Mouse (Mus musculus): ENCODE data around the gene Clec16a.
A peak's percentile ranks its signal among the peaks of the same experiment; 100 is the strongest.

Clec16a gene

DNA sequence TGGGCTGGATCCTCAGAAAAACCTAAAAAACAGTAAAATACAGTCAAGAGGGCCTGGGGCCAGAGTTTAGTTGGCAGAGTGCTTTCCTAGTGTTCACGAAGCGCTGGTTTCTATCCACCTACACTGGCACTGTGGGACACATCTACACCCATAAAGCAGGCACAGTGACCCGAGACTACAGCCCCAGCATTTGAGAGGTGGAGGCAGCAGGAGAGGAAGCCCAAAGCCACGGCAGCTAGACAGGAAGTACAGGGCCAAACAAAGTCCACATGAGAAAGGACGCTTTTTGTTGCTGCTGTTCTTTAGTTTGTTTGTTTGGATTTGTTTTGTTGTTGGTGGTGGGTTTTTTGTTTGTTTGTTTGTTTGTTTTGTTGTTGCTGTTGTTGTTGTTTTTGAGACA is 8.8 kb upstream of the Clec16a start:
- no peak for DNase-seq (ENCODE audit: low spot score)

DNA sequence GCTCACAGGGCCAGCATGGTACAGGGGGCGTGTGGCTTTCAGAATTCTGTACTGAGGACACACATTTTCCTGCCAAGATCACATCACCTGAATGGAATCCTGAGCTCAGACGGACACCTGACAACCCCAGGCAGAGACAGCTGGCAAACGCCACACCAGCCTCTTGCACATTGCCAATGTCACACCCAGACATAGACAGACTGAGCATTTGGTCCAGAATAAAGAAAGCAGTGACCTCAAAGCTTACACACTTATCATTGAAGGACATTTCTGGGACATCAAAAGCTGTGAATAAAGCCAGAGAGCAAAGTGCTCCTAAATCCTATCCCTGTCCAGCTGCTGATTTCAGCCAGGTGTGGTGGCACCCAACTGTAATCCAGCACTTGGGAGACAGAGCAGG is 8.2 kb upstream of the Clec16a start:
- DNase-seq (ENCODE audit: low spot score), result no peak

DNA sequence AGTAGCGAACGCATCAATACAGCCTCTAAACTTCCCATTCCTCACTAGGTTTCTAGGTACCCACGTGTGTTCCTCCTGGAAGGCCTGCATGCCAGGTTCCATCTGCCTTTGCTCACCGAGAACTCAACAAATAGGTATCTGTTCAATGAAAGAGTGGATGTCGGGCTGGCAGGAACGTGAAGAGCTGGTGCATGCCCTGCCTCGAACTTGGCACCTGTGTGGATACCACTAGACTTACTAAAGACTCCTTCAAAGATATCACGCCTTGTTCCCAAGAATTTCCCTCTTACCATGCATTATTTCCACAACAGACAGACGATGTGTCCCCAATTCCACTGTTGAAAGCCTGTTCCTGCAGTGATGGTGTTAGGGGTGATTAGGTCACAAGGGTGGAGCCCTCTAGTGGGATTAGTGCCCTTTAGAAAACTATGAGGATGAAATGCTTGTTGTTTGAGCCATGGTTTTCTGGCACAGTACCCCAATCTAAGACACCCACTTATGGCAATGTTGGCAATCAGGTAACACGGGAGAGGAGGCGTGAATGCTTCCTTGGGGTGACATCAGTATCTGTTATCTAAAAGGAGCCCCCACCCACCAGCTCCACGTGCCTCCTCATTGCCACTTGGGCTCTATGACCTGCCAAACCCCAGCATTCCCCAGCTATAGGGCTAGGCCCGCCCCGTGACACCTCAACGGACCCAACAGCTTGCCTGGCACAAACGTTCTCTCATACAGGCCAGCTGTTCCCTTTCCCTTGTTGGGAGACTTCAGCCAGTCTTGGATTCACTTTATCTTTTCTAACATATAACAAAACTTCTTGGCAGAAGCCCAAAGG is 4.2 kb upstream of the Clec16a start:
- DNase-seq (ENCODE audit: low spot score), result no peak

DNA sequence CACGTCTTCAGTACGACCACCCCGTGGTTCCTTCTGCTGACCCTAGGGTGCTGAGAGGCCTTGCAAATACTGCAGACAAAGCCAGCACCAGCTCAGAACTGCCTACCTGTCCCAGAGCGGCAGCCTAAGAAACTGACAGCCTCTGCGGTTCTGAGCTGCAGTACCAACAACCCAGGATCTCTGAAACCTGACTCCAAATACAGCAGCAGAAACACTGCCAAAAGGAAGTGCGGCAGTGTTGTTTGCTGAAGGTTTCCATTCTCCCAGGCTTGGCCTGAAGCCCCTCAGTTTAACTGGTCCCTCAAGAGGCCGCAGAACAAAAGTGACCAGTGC is 3.6 kb upstream of the Clec16a start:
- DNase-seq (ENCODE audit: low spot score), result no peak

DNA sequence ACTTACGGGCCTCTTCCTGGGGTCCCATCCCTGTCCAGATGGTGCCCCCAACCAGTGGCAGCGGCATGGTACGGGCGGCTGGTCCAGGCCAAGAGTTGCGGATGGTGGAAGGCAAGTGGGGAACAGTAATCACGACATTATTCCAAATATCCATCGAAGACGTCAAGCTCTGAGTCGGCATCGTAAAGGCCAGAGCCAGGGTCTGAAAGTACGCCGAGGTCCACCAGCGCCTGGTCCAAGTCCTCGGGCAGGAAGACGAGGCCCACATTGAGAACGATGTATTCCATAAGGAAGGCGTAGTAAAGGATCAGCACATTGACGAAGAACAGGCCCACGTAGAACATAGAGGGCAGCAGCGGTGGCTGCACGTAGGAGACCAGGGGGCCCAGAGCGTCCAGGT is 2.9 kb upstream of the Clec16a start:
- no peak for DNase-seq (ENCODE audit: low spot score)

DNA sequence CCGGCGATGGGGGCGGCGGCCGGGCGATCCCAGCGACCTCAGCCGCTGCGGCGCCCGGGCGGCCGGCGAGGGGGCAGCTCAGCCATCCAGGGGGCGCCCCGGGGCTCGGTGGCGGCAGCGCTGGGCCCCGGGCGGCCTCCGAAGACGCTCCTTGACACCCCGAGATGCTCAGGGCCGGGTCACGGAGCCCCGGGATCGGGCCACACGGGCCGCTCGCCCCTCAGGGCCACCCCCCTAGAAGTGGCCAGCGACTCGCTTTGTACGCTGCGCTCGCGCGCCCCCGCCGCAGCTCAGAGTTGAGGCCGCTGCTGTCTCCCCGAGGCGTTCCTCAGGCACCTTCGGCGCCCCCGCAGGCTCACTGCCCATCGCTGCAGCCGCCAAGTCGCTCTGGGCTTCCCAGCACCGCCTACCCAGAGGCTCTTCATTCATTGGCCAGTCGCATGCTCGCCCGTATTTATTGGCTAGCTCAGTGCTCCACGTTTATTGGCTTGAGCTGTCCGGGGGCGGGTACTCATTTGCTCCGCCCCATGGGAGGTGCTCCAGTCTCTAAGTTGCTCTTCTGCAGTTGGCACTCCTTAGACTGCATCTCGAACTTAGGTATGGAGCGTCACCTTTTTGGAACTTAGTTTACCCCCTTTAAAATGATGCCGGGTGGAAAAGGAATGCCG is 2.3 kb upstream of the Clec16a start, which contains the start of gene Dexi:
Dexi (minus strand) TSS at position 357 of the 668 bp plus-strand sequence.
- peak; percentile 97 for DNase-seq (ENCODE audit: low spot score)

DNA sequence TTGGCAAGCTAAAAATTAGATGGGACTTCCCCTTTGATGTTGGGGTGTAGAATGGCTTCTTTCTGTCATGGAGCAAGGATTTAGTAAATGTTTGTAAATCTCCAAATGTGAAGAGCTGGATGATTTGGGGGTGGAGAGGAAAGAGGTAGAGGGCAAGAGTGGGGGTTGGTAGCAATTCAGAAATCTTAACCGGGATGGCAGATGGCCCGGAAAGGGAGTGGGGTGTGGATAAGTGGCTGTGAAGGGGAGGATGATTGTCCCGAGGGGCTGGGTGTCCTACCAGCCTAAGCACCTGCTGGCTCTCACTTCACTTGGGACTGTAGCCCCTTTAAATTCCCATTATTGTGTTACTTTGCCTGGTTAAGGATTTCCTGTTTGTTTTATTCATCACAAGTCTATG is 1.7 kb downstream of the Clec16a start:
- DNase-seq (ENCODE audit: low spot score), result no peak

DNA sequence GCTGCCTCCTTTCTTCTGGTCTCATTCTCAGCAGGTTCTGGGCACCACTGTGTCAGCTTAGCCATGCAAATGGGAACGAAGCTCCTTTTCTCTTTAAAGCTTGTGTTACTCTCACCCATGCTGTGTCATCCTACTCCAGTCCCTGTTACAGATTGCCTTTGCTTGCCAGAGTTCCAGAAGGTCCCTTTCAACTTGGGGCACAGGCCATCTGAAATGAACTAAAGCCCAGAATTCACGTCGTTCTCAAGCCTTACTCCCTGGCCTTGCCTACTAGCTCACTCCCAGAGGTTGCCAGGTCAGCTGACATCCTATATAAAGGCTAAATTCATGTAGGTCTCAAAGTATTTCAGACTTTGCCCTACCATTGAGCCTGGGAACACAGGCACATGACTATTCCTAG is 3.8 kb downstream of the Clec16a start:
- no peak for DNase-seq (ENCODE audit: low spot score)

DNA sequence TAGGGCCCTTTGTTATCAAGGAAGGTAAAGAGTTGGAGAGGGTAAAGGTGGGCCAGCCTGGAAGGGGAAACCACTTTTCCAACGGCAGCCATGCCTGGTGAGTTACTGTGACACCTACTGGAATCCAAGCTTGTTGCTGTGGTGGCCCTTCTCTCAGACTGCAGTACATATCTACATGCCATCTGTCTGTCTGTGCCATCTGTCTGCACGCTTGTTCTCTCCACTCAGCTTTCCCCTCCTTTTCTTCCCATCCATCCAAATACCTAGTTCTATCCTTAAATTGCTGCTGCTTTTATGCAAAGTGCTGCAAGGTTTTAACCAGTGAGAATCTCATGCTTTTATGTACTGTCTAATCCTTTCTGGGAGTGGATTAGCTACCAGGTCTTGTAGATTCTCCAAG is 4.5 kb downstream of the Clec16a start:
- DNase-seq (ENCODE audit: low spot score), result no peak

DNA sequence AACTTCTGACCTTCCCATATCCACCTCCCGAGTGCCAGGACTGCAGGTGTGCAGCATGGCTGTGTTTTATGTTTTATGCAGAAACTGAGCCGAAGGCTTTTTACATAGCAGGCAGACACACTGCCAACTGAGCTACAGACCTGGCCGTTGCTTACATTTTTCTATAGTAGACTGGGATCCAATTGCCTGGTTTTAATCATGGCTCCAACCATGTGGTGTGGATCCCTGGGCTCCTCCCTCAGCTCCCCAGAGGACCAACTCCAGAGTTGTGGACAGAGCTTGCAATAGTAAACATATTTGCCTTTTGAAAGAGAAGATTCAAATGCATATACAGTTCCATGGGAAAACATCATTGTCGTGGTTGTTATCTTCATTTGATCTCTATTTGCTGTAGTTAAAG is 6.5 kb downstream of the Clec16a start:
- no peak for DNase-seq (ENCODE audit: low spot score)

DNA sequence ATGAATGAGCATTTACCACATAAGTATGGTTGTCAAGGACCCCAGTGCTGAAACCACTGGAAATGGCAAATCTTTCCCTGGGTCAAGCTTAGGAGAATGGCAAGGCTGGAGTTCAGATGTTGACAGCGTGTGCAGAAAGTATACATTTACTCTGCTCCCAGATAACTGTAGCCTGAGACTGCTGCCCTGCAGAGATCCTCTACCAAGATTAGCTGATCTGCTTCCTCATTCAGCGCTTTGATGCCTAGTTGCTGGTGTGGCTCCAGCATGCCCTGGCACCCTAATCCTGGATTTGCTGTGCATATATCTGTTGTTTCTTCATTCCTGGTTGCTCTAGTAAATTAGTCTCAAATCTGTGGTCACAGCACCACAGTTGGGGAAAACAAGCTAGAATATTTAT is 8.7 kb downstream of the Clec16a start:
- DNase-seq (ENCODE audit: low spot score), result no peak

DNA sequence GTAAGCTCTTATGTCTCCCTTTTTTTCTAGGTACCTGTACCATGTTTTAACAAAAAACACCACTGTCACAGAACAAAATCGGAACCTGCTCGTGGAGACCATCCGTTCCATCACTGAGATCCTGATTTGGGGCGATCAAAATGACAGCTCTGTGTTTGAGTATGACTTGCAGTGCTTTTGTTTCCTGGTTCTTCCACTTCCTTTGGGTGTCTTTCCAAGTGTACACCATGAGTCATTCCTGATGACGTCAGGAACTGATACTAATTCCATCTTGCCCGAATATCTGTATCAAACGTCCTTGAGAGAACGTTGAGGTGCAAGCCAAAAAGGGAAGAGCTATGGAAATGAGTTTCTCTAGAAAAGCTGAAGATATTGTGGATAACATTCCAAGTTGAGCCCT is 14.9 kb downstream of the Clec16a start:
- DNase-seq (ENCODE audit: low spot score), result no peak

DNA sequence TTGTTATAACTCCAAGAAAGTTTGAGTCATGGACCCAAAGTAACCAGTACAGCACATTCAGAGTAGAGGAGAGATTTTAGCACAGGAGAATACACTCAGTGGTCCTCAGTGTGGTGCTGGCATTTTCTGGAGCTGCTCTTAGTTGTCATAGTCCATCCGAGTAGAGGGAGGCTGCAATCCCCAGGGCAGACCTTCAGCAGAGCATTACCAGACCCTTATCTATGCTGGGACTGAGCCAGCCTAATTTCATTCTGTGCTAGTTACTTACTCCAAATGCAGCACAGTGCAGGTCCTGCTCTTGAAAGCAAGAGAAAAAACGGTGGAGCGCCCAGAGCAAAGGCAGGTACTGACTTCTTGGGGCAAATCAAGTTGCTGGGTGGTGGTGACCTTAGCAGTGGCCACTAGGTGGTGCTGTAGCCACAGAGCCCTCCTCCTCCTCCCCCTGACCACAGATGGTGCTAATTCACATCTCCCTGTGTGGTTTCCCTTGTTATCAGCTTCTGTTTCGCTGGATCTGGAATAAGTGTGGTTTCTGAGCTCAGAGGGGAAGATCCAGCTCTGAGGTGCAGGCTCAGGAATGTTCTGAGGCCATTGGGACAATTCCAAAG is 20.2 kb downstream of the Clec16a start:
- peak; percentile 91 for DNase-seq (ENCODE audit: low spot score)

DNA sequence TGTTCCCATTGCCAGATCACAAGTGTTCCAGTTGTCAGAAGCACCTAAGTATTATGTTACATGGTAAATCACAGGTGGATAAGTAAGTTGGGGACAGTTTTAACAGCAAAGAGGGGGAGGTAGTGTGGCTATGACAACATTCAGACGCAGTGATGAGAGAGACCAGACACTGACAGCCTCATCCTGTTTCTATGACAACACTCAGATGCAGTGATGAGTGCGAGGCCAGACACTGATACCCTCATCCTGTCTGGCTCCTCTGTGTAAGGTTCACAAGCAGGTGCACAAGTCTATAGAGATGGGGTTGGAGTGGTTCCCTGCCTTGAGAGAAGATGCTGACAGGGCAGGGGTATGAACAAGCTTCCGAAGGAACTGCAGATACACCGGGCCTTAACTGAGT is 22.0 kb downstream of the Clec16a start:
- DNase-seq (ENCODE audit: low spot score), result no peak

DNA sequence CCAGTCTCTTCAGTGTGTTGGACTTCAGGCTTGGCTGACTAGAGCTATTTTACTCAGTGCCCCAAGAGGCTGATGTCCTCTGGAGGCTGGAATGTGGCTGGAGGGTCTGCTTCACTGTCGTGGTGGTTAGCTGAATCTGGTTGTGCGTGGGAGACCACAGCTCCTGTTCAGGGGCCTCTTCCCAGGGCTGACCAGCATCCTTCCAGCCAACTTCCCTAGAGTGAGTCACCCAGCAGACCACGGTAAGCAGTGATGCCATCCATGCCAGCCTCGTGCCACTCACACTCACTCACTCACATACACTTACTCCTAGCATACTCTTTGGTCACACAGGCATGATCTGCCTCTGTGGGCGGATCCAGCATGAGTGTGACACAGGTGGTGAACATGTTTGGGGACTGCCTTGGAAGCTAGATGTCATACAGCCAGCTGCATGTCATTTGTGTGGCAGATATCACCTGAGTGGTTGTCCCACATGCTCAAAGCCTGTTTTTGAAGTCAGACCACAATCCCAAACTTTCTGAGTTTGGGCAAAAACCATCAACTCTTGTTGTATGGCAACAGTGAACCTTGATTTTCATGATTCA is 24.8 kb downstream of the Clec16a start:
- DNase-seq (ENCODE audit: low spot score), result no peak

DNA sequence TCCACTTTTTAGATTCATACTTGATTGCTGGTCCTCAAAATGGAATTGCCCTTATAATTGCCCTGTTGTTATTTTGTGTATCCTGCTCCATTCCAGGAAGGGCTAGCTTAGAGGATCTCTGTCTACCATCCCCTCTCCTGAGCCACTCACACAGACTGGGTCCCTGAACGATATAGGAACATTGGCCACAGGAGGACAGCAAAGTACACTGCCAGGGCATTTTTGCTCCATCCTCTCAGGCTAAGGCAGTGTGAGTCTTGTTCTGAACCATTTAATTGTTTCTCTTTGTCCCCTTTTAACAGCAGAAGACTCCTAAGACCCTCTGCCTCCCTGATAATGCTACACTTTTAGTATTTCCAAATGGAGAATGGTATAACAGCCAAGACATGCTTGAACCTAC is 25.6 kb downstream of the Clec16a start:
- DNase-seq (ENCODE audit: low spot score), result no peak

DNA sequence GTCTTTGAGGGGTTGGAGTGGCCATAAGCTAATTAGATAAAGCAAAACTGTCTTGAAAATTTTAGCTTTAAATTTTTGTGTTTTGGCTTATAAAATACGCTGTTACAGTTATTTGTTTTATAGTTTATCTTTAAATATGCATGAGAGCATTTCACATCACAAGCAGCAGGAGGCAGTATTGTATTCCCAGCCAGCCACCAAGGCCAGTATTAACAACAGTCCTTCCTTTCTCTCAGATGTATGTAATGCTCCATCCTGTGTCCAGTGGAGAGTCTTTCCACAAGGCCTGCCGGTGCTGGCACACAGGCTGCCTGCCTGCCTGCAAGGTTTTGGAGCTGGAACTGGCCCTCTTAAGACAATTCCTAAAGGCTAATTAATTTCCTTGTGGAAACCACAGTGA is 26.7 kb downstream of the Clec16a start:
- DNase-seq (ENCODE audit: low spot score), result peak; percentile 39

DNA sequence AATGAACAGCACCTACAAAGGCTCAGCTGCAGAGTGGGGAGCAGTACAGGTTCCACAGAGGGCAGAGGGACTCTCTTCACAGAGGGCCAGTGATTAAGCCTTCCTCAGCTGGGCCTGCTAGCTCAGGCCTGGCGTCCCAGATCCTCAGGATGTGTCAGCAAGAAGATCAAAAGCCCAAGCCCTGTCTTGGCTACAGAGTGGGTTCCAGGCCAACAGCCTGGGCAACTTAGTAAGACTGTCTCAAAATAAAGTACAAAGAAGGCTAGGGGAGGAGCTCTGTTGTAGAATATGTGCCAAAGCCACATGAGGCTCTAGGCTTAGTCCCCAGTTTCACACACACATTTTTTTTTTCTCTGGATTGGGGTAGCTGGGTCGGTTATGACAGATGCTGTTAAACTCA is 29.8 kb downstream of the Clec16a start:
- no peak for DNase-seq (ENCODE audit: low spot score)

DNA sequence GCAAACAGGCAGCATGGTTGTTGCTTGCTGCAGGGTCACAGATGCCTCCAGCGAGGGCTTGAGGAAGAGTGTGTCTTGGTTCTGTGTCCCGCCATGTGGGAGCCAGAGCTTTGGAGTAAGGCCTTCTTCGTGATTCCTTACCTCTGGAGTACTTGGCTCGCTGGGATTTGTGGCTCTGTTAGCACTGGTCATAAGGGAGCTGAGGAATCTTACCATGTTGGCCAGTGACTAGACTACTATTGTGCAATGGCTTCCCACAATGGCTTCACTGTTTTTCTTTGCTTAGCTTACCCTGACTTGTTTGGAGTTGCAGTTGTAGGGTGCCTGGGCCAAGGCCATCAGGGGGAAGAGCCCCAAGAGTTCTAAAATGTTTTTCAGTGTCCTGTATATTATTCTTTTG is 30.8 kb downstream of the Clec16a start:
- no peak for DNase-seq (ENCODE audit: low spot score)

DNA sequence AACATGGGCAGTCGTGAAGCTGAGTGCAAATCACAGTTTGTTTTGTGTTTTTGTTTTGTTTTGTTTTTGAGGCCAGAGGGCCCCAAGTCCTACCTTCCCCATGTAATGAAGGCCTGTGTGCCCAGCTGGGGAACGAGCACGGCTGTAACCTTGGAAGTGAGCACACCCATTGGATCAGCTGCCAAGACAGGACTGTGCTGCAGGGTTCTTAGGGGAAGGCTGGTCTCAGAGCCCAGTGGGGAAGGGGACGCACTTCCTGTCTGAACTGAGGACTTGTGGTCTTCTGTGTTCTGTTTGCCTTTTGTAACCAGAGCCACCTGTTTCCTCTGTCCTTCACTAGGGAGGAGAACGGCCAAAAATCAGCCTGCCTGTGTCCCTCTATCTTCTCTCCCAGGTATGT is 32.4 kb downstream of the Clec16a start:
- DNase-seq (ENCODE audit: low spot score), result no peak

DNA sequence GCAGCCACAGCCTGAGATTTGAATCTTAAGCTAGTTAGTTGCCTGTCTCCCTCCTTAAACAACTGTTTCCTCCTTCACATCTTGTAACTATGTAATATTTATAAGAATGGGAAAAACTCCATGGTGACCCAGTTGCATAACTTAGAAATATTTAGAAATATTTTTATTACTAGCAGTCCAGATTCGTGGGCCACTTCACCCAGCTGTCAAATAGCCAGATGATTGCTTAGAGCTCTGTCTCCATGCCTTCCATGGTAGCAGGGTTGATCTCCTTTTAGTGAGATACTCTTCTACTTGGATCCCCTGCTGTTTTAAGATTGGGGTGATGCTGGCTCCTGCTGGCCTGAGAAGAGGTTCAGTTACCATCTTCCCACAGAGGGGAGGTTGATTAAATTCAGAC is 33.2 kb downstream of the Clec16a start:
- no peak for DNase-seq (ENCODE audit: low spot score)

DNA sequence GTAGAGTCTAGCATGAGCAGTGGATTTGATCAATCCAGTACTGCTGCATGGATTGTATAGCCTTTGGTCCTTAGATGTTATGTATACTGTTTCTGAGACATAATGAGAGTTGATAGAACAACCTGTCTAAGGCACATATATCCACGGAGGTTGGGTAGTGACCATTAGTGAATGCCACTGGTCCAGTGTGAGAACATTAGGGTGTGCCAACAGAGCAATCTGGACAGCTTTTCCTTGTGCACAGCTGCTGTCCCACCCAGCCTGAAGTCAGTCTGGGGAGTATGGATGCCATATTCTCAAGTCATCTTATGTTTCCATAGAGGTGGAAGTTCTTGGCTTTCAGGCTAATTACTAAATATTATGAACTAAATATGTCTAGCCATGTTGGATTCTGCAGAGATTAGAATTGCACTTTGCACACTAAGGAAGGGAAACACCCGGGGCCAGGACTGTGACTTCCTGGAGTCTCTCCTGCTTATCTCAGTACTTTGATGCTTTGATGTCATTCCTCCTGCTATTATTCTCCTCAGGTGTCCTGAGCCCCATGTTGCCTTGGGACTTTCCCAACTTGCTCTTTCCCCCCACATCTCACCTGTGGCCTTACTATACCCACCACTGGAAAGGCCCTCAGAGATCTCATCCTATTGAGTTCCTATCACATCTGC is 36.2 kb downstream of the Clec16a start:
- DNase-seq (ENCODE audit: low spot score), result no peak

DNA sequence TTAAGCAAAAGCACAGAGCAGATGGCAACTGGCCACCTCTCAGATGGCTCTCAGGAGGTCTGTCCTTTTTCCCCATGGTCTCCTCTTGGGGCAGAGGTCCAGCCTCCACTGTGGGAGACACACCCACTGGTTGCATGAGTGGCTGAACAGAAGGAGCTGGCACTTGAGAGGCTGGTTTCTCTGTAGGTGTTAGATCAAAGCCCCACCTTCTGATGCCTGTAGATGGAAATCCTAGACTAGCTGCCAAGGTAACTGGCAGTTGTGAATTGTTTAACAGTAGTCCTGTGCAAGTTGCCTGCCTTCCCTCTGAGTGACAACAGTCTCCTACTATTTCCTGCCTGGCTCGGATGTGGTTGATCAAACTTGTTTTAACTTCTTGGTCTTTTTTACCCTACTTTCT is 40.0 kb downstream of the Clec16a start:
- no peak for DNase-seq (ENCODE audit: low spot score)
